Mouse (Mus musculus) kidney, adult 11 months (tissue): ENCODE measurements at regions not wholly inside any gene's neighbourhood (a gene's known extent, or its start where the extent isn't known, plus 50 kb on each side); places are given as distances from the start of the nearest gene placed in this dataset.

Source experiments
- DNase-seq: peaks from one replicate; pipeline ENCODE4 v3.0.0; 2022

DNA sequence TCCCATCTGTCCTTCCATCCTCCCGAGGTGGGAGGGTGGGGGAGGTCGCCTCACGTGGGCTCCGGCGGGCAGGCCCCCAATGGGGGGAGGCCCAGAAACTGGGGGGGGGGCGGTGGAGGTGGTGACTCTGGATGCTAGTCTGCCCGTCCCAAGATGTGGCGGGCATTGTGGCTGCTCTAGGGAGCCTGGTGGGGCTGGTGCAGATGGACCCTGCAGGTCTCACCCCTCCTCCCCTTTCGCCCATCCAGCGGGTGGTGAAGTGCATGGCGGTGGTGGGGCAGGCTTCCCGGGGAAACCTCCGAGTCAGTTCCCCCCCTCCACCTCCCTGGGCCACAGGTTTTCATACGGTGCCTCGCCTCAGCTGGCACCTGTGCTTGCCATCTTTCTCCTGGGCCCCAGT, 88.6 kb downstream of the Inhba start:
- no peak for DNase-seq

GRCm38 (mm10) chr13:16114837-16115236, 103.2 kb downstream of the Inhba start:
- no peak for DNase-seq

GRCm38 (mm10) chr13:16146686-16147085, 135.0 kb downstream of the Inhba start:
- no peak for DNase-seq

DNA sequence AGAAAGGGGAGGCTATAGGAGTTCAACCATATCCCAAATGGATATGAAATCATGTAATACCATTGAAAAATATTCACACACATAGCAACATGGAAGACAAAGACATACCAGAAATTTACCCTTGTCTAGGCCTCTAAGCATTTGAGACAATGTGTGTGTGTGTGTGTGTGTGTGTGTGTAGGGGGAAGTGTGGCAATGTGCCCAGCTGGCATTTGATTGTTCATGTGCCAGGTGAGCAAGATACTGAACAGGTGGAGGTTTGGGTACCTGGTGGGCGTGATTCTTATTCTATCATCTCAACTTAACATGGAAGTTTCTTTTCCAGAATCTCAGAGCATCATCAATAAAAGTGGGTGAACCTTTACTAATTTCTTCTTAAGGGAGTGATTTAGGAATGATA, 143.3 kb downstream of the Inhba start:
- no peak for DNase-seq

- no peak for DNase-seq
Observed at GRCm38 (mm10) chr13:16165204-16165894, 153.7 kb downstream of the Inhba start.

DNA sequence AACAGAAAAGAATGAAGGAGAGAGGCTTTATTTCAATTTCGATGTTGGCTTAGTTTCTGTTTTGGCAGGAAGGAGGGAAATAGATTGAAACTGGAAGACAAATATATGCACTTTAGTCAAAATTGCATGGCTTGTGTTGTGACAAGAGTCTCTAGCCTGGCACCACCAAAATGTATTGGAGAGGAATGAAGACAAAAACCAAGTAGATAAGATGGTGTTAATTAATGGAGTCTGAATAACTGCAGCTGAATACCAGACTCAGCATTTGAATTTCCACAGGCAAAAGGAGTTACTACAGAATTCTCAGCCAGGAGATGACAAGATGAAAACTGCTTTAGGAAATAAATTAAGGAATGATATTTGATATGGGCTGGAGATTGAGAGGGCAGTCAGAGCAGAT, 185.0 kb downstream of the Inhba start:
- DNase-seq = no peak

DNA sequence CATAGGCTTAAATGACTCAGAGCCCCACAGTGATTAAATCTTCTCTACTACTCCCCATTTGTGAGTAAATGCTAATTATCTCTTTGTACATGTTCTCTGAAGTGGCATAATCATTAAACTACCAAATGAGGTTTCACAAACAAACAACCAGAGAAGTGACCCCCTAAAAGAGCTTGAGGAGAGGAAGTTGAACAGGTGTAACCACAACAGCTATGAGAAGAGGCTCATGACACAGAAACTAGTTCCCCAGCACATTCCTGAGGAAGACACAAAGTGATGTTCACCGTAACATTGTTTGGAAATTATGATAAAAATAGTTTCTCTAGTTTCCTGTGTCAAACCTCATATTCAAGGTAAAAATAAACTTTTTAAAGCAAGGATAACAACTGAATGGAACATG, 188.4 kb downstream of the Inhba start:
- DNase-seq = no peak

DNA sequence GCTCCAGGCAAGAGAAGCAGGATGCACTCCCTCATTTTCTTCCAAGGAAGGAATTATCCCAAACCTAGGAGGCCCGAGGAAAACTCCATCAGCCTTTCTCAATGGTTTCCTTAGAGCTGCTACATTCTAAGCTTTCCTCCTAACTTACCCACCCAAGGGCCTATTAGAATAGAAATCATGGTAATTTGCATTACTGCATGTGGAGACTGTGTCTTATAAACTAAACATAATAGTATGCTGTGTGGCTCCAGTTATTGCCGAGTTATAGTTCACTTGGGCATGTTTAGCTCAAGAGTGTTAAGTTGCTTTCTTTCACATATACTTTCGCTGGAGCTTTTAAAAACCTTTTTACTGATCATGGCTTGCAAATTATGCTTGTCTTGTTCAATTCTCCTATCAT, 191.5 kb downstream of the Inhba start:
- no peak for DNase-seq

DNA sequence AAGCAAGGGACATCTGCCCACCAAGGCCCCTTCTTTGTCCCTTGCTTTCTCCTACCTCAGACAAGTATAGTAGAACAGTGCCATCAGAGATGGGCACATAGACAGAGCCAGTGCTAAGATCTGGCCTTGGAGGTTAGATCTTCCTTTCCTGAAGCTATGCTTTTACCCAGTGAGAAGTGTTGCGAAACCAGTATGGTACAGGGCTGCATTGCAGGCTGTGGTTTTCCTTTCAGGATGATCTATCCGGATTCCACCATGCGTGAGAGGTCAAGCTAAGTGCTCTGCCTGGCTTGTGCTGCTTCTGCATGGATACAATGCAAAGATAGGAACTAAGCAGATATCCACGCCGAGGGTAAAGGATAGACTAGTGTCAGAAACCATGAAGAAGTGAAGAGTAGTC, 192.4 kb downstream of the Inhba start:
- DNase-seq = no peak

GRCm38 (mm10) chr13:16211482-16211881, 199.8 kb downstream of the Inhba start:
- no peak for DNase-seq

DNA sequence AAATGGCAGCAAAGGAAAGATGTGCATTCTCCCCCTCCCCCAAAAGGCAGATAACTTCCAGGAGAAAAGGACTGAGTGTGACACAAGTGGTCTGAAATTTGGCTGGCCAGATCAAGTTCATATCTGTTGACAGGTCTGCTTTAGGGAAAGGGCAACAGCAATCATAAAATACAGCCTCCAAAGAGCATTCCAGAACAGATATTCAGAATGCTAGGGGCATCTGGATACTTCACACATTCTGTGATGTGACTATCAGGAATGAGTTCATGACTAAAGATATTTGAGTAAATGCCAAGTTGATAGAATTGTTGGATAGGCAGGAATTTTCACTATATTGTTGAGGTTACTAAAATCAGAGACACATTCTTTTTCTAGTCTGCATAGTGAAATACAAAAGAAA, 208.2 kb downstream of the Inhba start:
- DNase-seq = no peak

GRCm38 (mm10) chr13:16222942-16223600, 211.4 kb downstream of the Inhba start:
- DNase-seq = no peak

GRCm38 (mm10) chr13:16261145-16261544, 249.5 kb downstream of the Inhba start:
- no peak for DNase-seq

DNA sequence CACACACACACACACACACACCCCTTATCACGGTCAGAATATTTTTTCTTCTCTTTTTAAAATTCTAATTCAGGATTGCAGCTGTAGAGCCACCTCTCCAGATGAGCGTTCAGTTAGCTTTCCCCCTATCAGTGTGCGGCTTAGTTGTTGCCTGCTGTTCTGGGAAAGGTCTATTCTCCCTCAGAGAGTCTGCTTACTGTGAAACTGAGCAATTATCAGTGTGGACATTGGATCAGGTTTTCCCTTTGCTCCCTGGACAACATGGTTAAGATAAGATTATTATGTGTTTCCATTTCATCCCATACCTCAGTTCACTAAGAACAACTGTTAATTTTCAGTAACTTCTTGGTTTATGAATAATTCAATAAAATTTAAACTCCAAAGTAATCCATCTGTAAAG, 268.3 kb downstream of the Inhba start:
- no peak for DNase-seq

- no peak for DNase-seq
Observed at GRCm38 (mm10) chr13:16280742-16281141, 269.1 kb downstream of the Inhba start.

DNA sequence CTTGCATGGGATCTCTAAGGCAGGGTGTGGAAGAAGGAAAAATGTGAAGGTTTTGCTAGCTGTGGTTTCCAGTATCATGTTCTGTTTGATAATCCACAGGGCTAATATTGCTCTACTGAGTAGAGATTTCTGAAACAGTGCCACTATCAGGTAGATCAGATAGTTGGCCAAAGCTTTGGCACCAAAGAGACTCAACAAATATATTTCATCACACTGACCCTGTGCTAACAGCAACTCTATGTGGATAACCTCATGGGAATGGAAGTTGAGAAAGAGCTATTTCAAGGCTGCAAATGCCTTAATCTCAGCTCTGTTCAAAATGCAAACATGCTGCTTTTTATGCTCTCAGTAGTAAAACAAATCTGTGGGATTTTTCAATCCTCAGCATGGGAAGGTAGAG, 270.1 kb downstream of the Inhba start:
- DNase-seq = no peak

DNA sequence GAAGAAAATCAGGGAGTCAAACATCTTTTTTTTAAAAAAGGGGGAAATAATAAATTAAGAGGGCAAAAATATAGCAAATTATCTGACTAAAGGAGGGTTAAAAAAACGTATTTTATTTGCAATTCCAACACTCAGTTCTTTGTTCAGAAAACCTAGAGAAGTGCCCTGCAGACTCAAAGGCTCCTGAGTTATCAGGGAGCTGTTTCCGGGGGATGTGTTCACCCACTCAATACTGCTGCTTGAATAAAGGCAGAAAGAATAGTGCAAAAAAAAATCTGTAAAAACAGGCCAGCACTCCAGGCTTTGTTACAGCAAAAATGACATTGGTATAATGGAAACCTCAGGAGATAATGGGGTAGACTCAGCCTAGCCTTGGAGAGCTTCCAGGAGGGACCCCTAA, 270.6 kb downstream of the Inhba start:
- no peak for DNase-seq

- DNase-seq = no peak
Observed at GRCm38 (mm10) chr13:16283336-16283735, 271.7 kb downstream of the Inhba start.

GRCm38 (mm10) chr13:16289633-16290032, 278.0 kb downstream of the Inhba start:
- no peak for DNase-seq

DNA sequence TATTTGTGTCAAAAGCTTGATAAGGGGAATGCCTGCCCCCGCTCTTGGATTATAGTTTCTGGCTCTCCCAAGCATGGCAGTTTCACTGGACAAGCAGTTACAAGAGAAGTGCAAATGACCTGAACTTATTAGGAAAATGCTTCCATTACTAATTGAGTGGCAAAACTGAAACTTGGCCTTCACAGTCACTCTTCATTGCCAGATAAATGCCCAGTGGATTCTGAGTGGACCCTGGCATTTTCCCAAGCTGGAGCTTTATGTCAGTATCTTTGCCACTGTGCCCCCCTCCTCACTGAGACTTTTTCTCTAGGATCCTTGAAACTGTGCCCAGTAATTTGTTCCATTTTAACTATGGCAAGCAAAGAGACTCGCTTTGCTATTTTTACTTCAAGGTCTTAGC, 279.1 kb downstream of the Inhba start:
- peak; percentile 6 for DNase-seq

DNA sequence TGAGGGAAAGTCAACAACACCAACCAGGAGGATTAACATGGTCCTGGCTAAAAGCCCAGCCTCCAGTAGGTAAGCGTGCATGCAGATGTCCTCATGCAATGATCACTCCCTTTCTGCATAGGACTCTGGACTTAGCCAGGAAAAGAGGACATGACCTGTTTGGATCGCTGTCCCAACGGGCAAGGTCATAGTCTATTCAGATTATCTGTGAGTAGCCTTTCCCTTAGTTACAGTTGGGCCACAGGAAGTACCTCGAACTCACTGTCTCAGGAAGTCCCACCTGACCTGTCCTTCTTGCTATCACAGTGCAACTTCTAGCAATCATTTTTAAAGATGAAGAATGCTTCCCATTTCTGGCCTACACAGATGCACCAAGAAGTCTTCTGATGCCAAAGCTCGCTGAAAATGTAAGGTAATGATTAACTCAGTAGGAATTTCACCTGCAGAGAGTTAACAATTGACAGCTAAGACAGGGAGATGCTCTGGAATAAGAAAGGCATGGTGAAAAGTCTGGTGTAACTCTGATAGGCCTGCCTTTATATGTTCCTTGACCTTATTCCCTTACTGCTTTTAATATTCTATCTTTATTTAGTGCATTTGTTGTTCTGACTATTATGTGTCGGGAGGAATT, 280.1 kb downstream of the Inhba start:
- DNase-seq = peak; percentile 81

GRCm38 (mm10) chr13:16299756-16300155, 288.1 kb downstream of the Inhba start:
- DNase-seq = no peak

GRCm38 (mm10) chr13:16314669-16315068, 303.0 kb downstream of the Inhba start:
- DNase-seq = no peak

DNA sequence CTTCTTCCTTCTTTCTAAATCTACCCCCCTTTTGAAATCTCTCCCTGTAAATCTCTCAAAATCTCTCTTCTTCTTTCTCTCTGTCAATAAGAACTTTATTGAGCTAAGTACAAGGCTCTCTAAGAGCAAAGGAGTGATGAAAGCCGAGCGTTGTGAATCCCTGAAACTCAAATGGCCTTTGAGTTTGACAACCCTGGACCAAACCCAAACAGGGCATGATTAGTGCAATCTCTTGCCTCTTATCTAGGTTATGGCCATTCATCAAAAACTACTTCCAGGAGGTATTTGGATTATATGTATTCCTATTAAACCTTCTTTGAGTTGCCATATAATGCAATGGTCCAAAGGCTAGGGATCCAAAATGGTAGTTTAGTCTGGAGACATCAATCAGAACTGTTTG, 304.0 kb downstream of the Inhba start:
- DNase-seq = no peak
